Mouse (Mus musculus) mouse trophoblast stem cell (cell line): Measurements from ENCODE around the gene Bmp10.
"Not testable (repeated sequence)": the region's sequence is repeated elsewhere in the genome, so short reads cannot be mapped to it uniquely, and the experiment has no call there.

Experiments
- in situ Hi-C, 2 experiments: fragments of 300-500 bp; cut with MseI, MboI; formaldehyde crosslinking; loops; 2 replicates in 1 of 2; 3 replicates in 1 of 2; pipeline ENCODE4 v1.15.1; 2025

The Bmp10 gene

GRCm38 (mm10) chr6:87447217-87447616 lies 18.4 kb downstream of the Bmp10 start:
- in situ Hi-C loops: loop anchor here in 1 of 2 experiments (5.0 kb wide), 1 partner anchor 50 kb away; no protein-coding TSS in a partner anchor

DNA sequence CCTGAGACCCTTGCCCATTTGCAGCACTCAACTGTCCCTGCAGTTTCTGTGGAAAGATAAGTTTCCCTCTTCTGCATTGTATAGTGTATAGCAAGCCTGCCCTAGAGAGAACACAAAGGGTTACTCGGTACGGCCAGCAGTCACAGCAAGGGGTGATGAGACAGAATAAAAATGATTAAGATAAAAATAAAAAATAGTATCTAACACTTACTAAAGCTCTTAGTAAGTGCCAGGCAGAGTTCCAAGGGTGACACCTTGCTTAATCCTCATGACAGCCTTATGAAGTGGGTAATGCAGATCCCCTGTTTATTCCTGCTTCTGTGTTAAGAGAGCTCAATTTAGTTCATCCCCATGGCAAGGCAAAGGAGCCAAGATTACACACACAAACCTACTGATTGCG lies 20.7 kb downstream of the Bmp10 start:
- in situ Hi-C loops: loop anchor here in 1 of 2 experiments (5.0 kb wide), 1 partner anchor 52 kb away; no protein-coding TSS in a partner anchor

GRCm38 (mm10) chr6:87451016-87451415 lies 22.2 kb downstream of the Bmp10 start:
- in situ Hi-C loops: no loop called here

- in situ Hi-C loops: no loop called here
Observed at GRCm38 (mm10) chr6:87451771-87452170, 23.0 kb downstream of the Bmp10 start.

DNA sequence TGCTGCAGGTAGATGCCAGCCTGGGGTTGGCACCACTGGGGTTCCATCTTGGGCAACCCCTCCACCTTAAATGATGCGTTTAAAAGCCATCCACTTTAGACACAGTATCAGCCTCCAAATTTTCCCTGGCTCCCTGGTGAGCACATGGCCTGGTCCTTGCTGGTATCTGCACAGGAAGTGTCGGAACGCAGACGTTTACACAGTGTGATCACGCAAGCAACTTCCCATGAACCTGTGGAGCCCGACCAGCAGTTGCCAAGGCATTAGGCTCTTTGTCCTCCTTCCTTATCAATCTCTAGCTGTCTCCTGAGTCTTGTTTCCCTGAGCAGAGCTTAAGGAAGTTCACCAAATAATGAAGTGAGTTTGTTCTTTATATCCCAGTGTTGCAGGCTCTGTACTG lies 26.7 kb downstream of the Bmp10 start:
- in situ Hi-C loops: no loop called here

- in situ Hi-C loops: loop anchor here in 1 of 2 experiments (5.0 kb wide), 1 partner anchor 56 kb away; no protein-coding TSS in a partner anchor
Observed at GRCm38 (mm10) chr6:87466221-87466620, 37.4 kb downstream of the Bmp10 start.

- in situ Hi-C loops: loop anchor here in 1 of 2 experiments (5.0 kb wide), 1 partner anchor 55 kb away; no protein-coding TSS in a partner anchor
Observed at GRCm38 (mm10) chr6:87467373-87467772, 38.6 kb downstream of the Bmp10 start.

- in situ Hi-C loops: loop anchor here in 1 of 2 experiments (5.0 kb wide), 1 partner anchor 54 kb away; no protein-coding TSS in a partner anchor
Observed at GRCm38 (mm10) chr6:87468372-87468771, 39.6 kb downstream of the Bmp10 start.

- in situ Hi-C loops: not testable (repeated sequence)
Observed at GRCm38 (mm10) chr6:87470098-87470497, 41.3 kb downstream of the Bmp10 start.

GRCm38 (mm10) chr6:87475223-87475622 lies 46.4 kb downstream of the Bmp10 start:
- in situ Hi-C loops: no loop called here

GRCm38 (mm10) chr6:87478847-87479246 lies 50.1 kb downstream of the Bmp10 start:
- in situ Hi-C loops: no loop called here

- in situ Hi-C loops: no loop called here
Observed at GRCm38 (mm10) chr6:87479291-87479999, 50.7 kb downstream of the Bmp10 start.

GRCm38 (mm10) chr6:87483224-87483899 lies 54.6 kb downstream of the Bmp10 start:
- in situ Hi-C loops: no loop called here

DNA sequence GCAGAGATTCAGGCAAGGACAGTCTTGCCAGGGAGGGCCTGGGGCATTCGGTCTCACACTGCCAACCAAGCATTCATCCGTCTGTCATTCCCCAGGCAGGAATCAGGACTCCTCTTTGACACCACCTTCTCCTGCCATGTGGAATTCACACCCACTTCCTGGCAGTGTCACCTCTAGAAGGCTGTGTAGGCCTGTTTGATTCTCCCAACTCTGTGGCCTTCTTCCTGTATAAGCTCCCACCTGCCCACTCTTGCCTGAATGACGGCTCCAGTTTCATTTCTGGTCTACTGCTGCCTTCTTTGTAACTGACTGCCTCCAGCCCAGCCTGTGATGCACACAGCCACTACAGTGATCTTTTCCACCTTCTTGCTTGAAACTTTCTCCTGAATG lies 55.1 kb downstream of the Bmp10 start:
- in situ Hi-C loops: no loop called here

- in situ Hi-C loops: no loop called here
Observed at GRCm38 (mm10) chr6:87484806-87485205, 56.0 kb downstream of the Bmp10 start.
